Mouse (Mus musculus) hindbrain, postnatal 0 days (tissue): ENCODE data around the gene Apbb2. TPM values are rescaled to one million over a fixed set of nuclear protein-coding genes. Genes with fewer than 3 reads are reported as not detected.

Source experiments
- ATAC-seq: fragments of 200-750 bp; cut with Nextera tagmentation; 2 replicates; pipeline ENCODE4 v1.8.0; 2017; ENCODE audit warnings: mild to moderate bottlenecking, moderate TSS enrichment, moderate library complexity
- DNase-seq: peaks from one replicate; pipeline ENCODE4 v3.0.0-alpha.2; 2015; ENCODE audit warnings: low spot score
- H3K27ac ChIP-seq: fragments of 300-500 bp; sonication (generic); 2 replicates; pipeline ENCODE4 v1.5.1; 2014; ENCODE audit warnings: mild to moderate bottlenecking
- H3K27me3 ChIP-seq: fragments of 300-500 bp; sonication (generic); 2 replicates; pipeline ENCODE4 v1.6.1; 2014; ENCODE audit warnings: low read length, mixed read lengths; ENCODE audit not compliant: insufficient read depth
- H3K36me3 ChIP-seq: fragments of 300-500 bp; sonication (generic); 2 replicates; pipeline ENCODE4 v1.6.1; 2014; ENCODE audit warnings: low read length, mixed read lengths; ENCODE audit not compliant: insufficient read depth
- H3K4me1 ChIP-seq: fragments of 300-500 bp; sonication (generic); 2 replicates; pipeline ENCODE4 v1.6.1; 2014; ENCODE audit warnings: antibody characterized with exemption, low read length, mixed read lengths; ENCODE audit not compliant: insufficient read depth
- H3K4me2 ChIP-seq: fragments of 300-500 bp; sonication (generic); 2 replicates; pipeline ENCODE4 v1.6.1; 2014; ENCODE audit warnings: low read depth, mild to moderate bottlenecking, low read length, moderate library complexity, mixed read lengths
- H3K4me3 ChIP-seq: fragments of 300-500 bp; sonication (generic); 2 replicates; pipeline ENCODE4 v1.5.1; 2014; ENCODE audit warnings: low read length
- H3K9ac ChIP-seq: fragments of 300-500 bp; sonication (generic); replicated peaks from 2 replicates; pipeline ENCODE4 v1.6.1; 2014; ENCODE audit warnings: mild to moderate bottlenecking, low read length, moderate library complexity, mixed read lengths
- H3K9me3 ChIP-seq: fragments of 300-500 bp; sonication (generic); 2 replicates; pipeline ENCODE4 v1.6.1; 2016; ENCODE audit warnings: low read length, mixed read lengths
- CTCF ChIP-seq: IDR thresholded peaks from 2 replicates; pipeline ENCODE4 v1.5.1; 2016; ENCODE audit warnings: antibody characterized with exemption, control low read depth, low read depth
- WGBS: fragments of 180-500 bp; shearing (Covaris S2); extraction: QIAGEN DNeasy Blood & Tissue Kit; methylation state at CpG from one replicate; pipeline ENCODE4 v1.1.7; 2014; 5-methylcytosine and 5-hydroxymethylcytosine counted together
- polyA plus RNA-seq: library from polyadenylated mRNA; unstranded; fragments of >200 nt; fragmentation: Nextera tagmentation; extraction: Ambion mirVana; gene quantifications from 2 replicates; pipeline ENCODE4 v1.2.1, GENCODE M21; 2015
- total RNA-seq: library from RNA; depleted of rRNA; stranded (reverse); fragments of >200 nt; gene quantifications from 2 replicates; pipeline ENCODE4 v1.2.3, GENCODE M21; 2014

The Apbb2 gene
- total and polyA plus RNA-seq, 2 experiments from 2014 or later = 72.1 to 76.9 TPM

DNA sequence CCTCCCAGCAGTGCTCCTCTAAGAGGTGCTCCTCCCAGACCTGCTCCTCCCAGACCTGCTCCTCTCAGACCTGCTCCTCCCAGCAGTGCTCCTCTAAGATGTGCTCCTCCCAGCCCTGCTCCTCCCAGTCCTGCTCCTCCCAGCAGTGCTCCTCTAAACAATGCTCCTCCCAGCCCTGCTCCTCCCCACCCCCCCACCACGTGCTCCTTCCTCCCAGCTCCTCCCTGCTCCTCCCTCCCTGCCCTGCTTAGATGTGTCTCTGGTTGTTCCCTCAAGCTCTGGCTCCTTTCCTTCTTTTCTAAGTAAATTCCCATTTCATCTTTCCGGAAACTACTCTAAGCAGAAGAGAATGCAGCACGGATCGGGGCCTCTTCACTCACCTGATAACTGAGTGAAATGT lies 14.2 kb downstream of the Apbb2 start:
- no peak overlapping the region for H3K4me2 ChIP-seq
- no peak overlapping the region for H3K27ac ChIP-seq
- no peak for TF ChIP-seq CTCF
- H3K27me3 ChIP-seq = no peaks in the 10 kb centered on the region
- ATAC-seq (no peak), DNase-seq (no peak)
- no peaks in the 10 kb centered on the region for H3K9me3 ChIP-seq
- H3K9ac ChIP-seq = no peak overlapping the region
- H3K36me3 ChIP-seq = no peaks in the 10 kb centered on the region
- H3K4me3 ChIP-seq = no peak overlapping the region
- peaks cover 2% of the 10 kb centered on the region; the same call in 1 of the 2 replicates for H3K4me1 ChIP-seq
- WGBS = 86% methylated on average over 4 of the region's 4 CpGs

- Histone ChIP-seq H3K4me1 (peaks cover 2% of the 10 kb centered on the region; the same call in 1 of the 2 replicates), H3K9ac (no peak overlapping the region), H3K4me3 (no peak overlapping the region), H3K36me3 (no peaks in the 10 kb centered on the region), H3K9me3 (no peaks in the 10 kb centered on the region), H3K27me3 (no peaks in the 10 kb centered on the region), H3K4me2 (no peak overlapping the region), H3K27ac (no peak overlapping the region)
- DNase-seq (no peak), ATAC-seq (no peak)
- WGBS = 63% methylated on average over 8 of the region's 8 CpGs
- no peak for TF ChIP-seq CTCF
Observed at GRCm38 (mm10) chr5:66603746-66604145, 14.8 kb downstream of the Apbb2 start.

DNA sequence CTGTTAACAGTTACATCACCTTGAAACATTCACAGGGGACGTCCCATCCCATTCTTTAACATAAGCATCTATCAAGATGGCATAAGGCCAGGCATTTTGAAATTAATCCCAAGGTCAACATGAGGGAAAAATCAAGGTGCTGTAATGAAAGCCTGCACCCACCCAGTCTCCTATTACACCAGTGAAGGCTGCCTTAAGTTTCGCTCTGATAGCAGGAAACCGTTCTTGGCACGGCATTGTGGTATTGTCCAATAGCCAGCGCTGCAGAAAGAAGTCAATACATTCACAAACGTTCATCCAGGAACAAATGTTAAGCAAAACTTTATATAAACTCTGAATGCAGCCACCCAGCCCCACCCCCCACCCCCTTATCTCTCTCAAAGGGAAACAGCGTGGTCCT lies 15.4 kb downstream of the Apbb2 start:
- no peak for ATAC-seq
- Histone ChIP-seq H3K4me3 (no peak overlapping the region), H3K4me1 (peaks cover 2% of the 10 kb centered on the region; the same call in 1 of the 2 replicates), H3K9me3 (no peaks in the 10 kb centered on the region), H3K9ac (no peak overlapping the region), H3K36me3 (no peaks in the 10 kb centered on the region), H3K27ac (no peak overlapping the region), H3K4me2 (no peak overlapping the region), H3K27me3 (no peaks in the 10 kb centered on the region)
- no peak for TF ChIP-seq CTCF
- 45% methylated on average over 7 of the region's 7 CpGs for WGBS
- no peak for DNase-seq

- no peak overlapping the region for H3K9ac ChIP-seq
- WGBS = 36% methylated on average over 9 of the region's 9 CpGs
- H3K27ac ChIP-seq = no peak overlapping the region
- H3K4me1 ChIP-seq = peaks cover 2% of the 10 kb centered on the region; the same call in 1 of the 2 replicates
- no peaks in the 10 kb centered on the region for H3K27me3 ChIP-seq
- no peak for DNase-seq
- ATAC-seq = 0 out of 2 replicates have a peak, but pooled peaks have one; percentile 48
- TF ChIP-seq CTCF = no peak
- no peaks in the 10 kb centered on the region for H3K36me3 ChIP-seq
- H3K4me2 ChIP-seq = no peak overlapping the region
- H3K4me3 ChIP-seq = no peak overlapping the region
- no peaks in the 10 kb centered on the region for H3K9me3 ChIP-seq
Observed at GRCm38 (mm10) chr5:66602287-66602820, 16.2 kb downstream of the Apbb2 start.

- DNase-seq = no peak
- ATAC-seq = no peak
- Histone ChIP-seq H3K4me2 (no peak overlapping the region), H3K9ac (no peak overlapping the region), H3K4me3 (no peak overlapping the region), H3K4me1 (peaks cover 2% of the 10 kb centered on the region; the same call in 1 of the 2 replicates), H3K27ac (no peak overlapping the region), H3K36me3 (no peaks in the 10 kb centered on the region), H3K27me3 (no peaks in the 10 kb centered on the region), H3K9me3 (no peaks in the 10 kb centered on the region)
- no peak for TF ChIP-seq CTCF
- WGBS = 88% methylated on average over 8 of the region's 8 CpGs
Observed at GRCm38 (mm10) chr5:66600415-66600814, 18.2 kb downstream of the Apbb2 start.

DNA sequence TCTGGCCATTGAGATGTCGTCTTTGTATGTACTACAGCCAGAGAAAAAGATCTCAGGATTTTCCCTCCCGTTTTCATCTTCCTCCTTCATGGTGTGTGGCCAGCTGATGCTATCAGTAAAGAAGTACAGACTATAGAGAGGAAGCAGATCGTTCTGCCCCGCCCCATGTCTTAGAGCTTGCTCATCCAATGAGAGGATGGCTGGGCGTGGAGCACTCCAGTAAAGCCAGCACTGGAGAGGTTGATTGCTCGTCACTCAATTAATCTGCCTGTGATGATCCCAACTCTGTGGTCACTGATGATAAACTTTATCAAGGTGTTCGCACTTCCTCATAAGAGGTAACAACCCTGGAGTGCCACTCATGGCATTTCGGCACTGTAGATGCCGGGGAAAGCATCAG lies 18.7 kb downstream of the Apbb2 start:
- no peak overlapping the region for H3K4me3 ChIP-seq
- ATAC-seq (no peak), DNase-seq (no peak)
- H3K36me3 ChIP-seq = no peaks in the 10 kb centered on the region
- no peaks in the 10 kb centered on the region for H3K9me3 ChIP-seq
- 87% methylated on average over 9 of the region's 9 CpGs for WGBS
- no peak overlapping the region for H3K9ac ChIP-seq
- no peak overlapping the region for H3K4me2 ChIP-seq
- TF ChIP-seq CTCF = no peak
- no peaks in the 10 kb centered on the region for H3K27me3 ChIP-seq
- peaks cover 2% of the 10 kb centered on the region; the same call in 1 of the 2 replicates for H3K4me1 ChIP-seq
- H3K27ac ChIP-seq = no peak overlapping the region

DNA sequence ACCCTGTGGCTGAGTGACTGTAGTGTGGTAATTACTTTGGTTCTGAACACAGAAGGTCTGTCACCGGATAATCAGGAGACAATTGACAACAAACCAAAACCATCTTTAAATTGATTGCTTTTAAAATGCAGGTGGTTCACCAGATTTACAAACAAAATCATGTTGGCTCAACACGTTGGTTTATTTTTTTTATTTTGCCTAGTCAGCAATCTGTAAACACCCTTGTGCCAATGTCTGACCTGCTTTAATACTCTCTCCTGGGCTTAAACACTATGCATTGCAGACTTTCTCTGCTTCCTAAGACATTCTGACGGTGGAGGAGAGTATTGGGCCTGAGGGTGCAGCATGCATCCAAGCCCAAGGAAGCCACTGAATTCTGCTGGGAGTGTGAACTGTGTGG lies 22.3 kb downstream of the Apbb2 start:
- Histone ChIP-seq H3K27ac (no peak overlapping the region), H3K9me3 (no peaks in the 10 kb centered on the region), H3K4me2 (no peak overlapping the region), H3K36me3 (no peaks in the 10 kb centered on the region), H3K27me3 (no peaks in the 10 kb centered on the region), H3K4me3 (no peak overlapping the region), H3K9ac (no peak overlapping the region), H3K4me1 (no peaks in the 10 kb centered on the region)
- no peak for TF ChIP-seq CTCF
- DNase-seq (no peak), ATAC-seq (no peak)
- WGBS = 69% methylated on average over 3 of the region's 3 CpGs
